Mouse (Mus musculus): ENCODE data around the gene Ifna13.

Ifna13 gene

DNA sequence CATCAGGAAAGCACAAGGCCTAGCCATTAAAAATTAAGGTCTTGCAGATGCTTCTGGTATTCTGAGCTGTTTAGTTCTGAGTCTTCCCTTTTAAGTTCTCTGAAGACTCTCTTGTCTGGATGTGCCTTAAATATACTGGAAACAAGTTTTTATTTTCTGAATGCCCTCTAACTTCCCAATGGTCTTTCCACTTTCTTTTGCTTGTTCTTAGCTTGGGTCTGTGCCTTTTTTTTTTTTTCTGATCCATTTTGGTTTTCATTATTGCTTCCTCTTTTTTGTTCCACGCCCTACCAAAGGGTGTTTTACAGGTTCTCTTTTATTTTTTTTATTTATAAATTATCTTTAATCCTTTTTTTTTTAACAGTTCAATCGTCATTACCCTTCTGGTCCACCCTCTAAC lies at the start of gene Ifna13:
Gene Ifna13, minus strand, starts transcription at position 101 of the 400 bp plus-strand sequence.
- no peak for DNase-seq (ENCODE audit: low spot score)

DNA sequence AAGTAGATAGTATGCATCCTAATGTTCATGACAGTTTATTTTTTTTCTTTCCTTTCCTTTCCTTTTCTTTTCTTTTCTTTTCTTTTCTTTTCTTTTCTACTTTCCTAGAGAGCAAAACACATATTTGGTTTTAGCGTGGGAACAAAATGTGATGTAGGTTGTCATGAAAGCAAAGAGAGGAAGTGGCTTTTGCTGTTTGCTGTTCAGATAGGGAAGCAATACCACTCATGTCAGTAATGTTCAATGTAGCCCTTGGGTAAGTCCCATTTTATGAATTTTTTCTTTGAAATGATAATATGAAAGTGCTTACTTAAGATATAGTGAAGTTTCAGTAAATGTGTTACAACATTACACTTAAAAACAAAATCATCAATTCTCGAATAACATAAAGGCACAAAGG lies 49.1 kb upstream of the Ifna13 start:
- DNase-seq (ENCODE audit: low spot score), result no peak

- no peak for DNase-seq (ENCODE audit: low spot score)
Observed at GRCm38 (mm10) chr4:88692537-88692936, 48.3 kb upstream of the Ifna13 start.

GRCm38 (mm10) chr4:88691259-88691658 lies 47.0 kb upstream of the Ifna13 start, which contains the start of gene Ifnab:
Gene Ifnab, minus strand, starts transcription at chr4:88691359.
- no peak for DNase-seq (ENCODE audit: low spot score)

DNA sequence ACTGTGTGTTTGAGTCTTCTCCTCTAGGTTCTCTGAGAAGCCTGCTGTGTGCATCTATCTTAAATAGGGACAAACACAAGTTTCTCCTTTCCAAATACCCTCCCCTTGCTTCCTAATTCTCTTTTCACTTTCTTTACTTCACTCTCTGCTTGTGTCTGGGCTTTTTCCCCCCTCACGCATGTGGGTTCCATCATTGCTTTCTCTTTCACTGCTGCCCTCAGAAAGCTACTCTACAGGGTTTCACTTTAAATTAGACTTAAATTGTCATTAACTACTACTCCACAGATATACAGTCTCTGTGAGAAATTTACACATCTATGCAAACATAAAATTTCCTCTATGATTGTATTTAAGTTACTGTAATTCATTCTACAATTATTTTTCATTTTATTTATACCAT lies 39.6 kb upstream of the Ifna13 start, which contains the start of gene Ifna2:
Gene Ifna2, minus strand, starts transcription at position 101 of the 400 bp plus-strand sequence.
- no peak for DNase-seq (ENCODE audit: low spot score)

DNA sequence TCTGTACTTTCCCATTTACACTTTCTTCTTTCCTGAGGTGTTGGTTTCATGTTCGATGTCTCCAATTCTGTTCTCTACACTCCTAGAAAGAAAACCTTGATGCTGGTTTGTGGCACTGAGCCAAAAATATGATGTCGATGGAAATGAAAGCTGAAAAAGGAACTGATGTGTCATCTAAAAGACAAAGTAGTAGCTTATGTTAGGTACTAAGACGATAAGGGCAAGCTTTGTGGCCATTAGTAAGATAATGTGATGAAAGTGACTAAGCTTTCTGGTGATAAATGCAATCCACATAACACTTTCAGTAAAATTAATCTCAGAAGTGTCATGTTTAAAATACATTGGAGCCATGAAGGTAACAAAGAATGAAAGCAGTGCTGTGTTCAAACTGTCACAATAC lies 37.1 kb upstream of the Ifna13 start:
- no peak for DNase-seq (ENCODE audit: low spot score)

DNA sequence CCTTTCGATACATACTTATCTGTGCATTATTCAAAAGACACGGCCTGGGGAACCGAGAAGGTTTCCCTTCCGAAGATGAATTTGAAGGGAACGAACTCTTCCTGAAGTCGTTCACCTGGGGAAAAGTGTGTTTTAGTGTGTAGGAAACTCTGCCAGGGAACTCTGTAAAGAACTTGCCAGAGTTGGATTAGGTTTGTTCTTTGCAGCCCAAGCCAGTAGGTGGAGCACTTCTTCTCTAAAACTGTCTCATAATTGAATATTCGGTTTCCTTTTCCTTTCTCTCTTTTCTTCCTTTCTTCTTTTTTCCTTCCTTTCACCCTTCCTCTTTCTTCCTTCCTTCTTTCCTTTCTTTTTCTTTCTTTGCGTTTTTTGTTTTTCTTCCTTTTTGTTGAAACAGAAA lies 36.1 kb upstream of the Ifna13 start:
- no peak for DNase-seq (ENCODE audit: low spot score)

DNA sequence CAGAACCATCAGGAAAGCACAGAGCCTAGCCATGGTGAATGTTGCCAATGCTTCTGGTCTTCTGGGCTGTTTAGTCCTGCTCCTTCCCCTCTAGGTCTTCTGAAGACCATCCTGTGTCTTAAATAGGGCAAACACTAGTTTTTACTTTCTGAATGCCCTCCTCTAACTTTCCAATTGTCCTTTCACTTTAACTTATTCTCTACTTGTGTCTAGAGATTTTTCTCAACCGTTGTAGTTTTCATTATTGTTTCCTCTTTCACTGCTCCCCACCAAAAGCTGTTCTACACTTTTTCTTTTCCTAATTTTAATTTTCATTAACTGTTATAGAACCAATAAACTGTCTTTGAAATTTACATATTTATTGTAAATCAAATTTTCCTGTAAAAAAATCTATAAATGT lies 32.6 kb upstream of the Ifna13 start, which contains the start of gene Ifna16:
Gene Ifna16, minus strand, starts transcription at position 101 of the 400 bp plus-strand sequence.
- no peak for DNase-seq (ENCODE audit: low spot score)

- no peak for DNase-seq (ENCODE audit: low spot score)
Observed at GRCm38 (mm10) chr4:88655461-88655860, 11.2 kb upstream of the Ifna13 start.

DNA sequence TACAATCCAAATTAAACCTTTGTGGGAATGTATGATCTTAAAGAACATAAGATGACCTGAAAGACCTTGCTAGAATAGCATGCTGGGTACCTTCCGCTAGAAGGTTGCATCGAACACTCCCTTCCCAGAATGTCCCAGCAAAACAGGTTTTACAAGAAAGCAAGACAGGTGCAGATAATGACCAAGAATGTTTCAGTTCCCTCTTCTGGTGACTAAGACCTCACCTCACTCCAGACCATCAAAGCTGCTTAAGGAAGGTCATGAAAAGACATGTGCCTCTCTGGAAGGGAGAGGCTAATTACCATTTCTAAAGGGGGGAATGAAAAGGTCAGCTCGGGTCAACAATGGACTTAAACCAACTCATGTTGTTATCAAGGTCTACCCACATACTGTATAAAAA lies 9.4 kb upstream of the Ifna13 start:
- DNase-seq (ENCODE audit: low spot score), result no peak

GRCm38 (mm10) chr4:88642526-88642925 lies 1.7 kb downstream of the Ifna13 start:
- DNase-seq (ENCODE audit: low spot score), result no peak

GRCm38 (mm10) chr4:88641077-88641831 lies 3.0 kb downstream of the Ifna13 start:
- DNase-seq (ENCODE audit: low spot score), result peak; percentile 93

DNA sequence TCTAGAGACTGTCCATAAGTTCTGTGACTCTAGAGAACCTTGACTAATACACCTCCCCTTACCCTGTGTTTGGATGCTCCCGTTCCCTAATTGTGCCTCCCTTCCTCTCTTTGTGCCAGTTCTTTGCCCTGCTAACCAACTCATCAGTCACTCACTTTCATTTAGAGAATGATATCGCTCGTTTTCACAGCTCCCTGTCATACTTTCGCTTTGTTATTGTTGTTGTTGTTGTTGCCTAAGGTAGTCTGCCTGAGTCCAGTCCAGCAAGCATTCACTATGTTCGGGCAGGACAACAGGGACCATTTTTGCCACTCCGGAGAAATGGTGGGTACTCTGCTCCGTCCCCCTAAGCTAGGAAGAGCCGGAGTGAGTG lies 3.6 kb downstream of the Ifna13 start:
- DNase-seq (ENCODE audit: low spot score), result no peak

GRCm38 (mm10) chr4:88634311-88634710 lies 9.9 kb downstream of the Ifna13 start, which contains the start of gene C87499:
Gene C87499, minus strand, starts transcription at chr4:88634411.
- no peak for DNase-seq (ENCODE audit: low spot score)

DNA sequence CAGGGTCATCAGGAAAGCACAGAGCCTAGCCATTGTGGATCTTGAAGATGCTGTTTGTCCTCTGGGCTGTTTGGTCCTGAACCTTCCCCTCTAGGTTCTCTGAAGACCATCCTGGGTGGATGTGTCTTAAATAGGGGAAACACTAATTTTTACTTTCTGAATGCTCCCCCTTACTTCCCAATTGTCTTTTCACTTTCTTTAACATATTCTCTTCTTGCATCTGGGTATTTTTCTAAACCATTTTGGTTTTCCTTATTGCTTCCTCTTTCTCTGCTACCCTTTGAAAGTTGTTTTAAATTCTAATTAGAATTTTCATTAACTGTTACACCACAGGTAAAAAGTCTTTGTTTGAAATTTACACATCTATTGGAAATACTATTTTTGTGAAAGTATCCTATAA lies 41.0 kb downstream of the Ifna13 start, which contains the start of gene Ifna12:
Gene Ifna12, minus strand, starts transcription at position 101 of the 400 bp plus-strand sequence.
- DNase-seq (ENCODE audit: low spot score), result no peak
